Mouse (Mus musculus) thymus, postnatal 14 days (tissue): ENCODE measurements around the gene D630023F18Rik.

ENCODE experiments used
- DNase-seq: peaks from one replicate; pipeline ENCODE4 v3.0.0; 2021

Gene D630023F18Rik

GRCm38 (mm10) chr1:65109756-65110435 lies 13.1 kb downstream of the D630023F18Rik start:
- DNase-seq: no peak

GRCm38 (mm10) chr1:65109196-65109595 lies 13.8 kb downstream of the D630023F18Rik start:
- no peak for DNase-seq

- DNase-seq: no peak
Measured at GRCm38 (mm10) chr1:65107654-65108279, 15.2 kb downstream of the D630023F18Rik start.

GRCm38 (mm10) chr1:65103273-65103672 lies 19.7 kb downstream of the D630023F18Rik start, which contains the start of gene Cryga:
Cryga (minus strand) TSS chr1:65103373.
- DNase-seq: no peak

GRCm38 (mm10) chr1:65096953-65097352 lies 26.1 kb downstream of the D630023F18Rik start:
- DNase-seq: no peak

GRCm38 (mm10) chr1:65091566-65091965 lies 31.4 kb downstream of the D630023F18Rik start:
- DNase-seq: no peak

- DNase-seq: no peak
Measured at GRCm38 (mm10) chr1:65090370-65090769, 32.6 kb downstream of the D630023F18Rik start.

- no peak for DNase-seq
Measured at GRCm38 (mm10) chr1:65088567-65089356, 34.3 kb downstream of the D630023F18Rik start.

GRCm38 (mm10) chr1:65082188-65082587 lies 40.8 kb downstream of the D630023F18Rik start, which contains the start of gene Crygb:
Crygb (minus strand) TSS chr1:65082288.
- no peak for DNase-seq

- no peak for DNase-seq
Measured at GRCm38 (mm10) chr1:65075607-65076006, 47.4 kb downstream of the D630023F18Rik start.

GRCm38 (mm10) chr1:65073589-65073988 lies 49.4 kb downstream of the D630023F18Rik start, which contains the start of gene Crygc:
Crygc (minus strand) TSS chr1:65073689.
- DNase-seq: no peak

GRCm38 (mm10) chr1:65067842-65068241 lies 55.2 kb downstream of the D630023F18Rik start:
- no peak for DNase-seq

GRCm38 (mm10) chr1:65064201-65064600 lies 58.8 kb downstream of the D630023F18Rik start:
- DNase-seq: no peak

GRCm38 (mm10) chr1:65063352-65063751 lies 59.7 kb downstream of the D630023F18Rik start, which contains the start of gene Crygd:
Crygd (minus strand) TSS chr1:65063452.
- DNase-seq: no peak
